Mouse (Mus musculus) kidney, postnatal 25 days (tissue): ENCODE measurements at regions not wholly inside any gene's neighbourhood (a gene's known extent, or its start where the extent isn't known, plus 50 kb on each side); places are given as distances from the start of the nearest gene placed in this dataset.
"Not testable (repeated sequence)": the region's sequence is repeated elsewhere in the genome, so short reads cannot be mapped to it uniquely, and the experiment has no call there.

ENCODE experiments used
- DNase-seq, 2 experiments: peaks; one replicate each; pipeline ENCODE4 v3.0.0; 2021; ENCODE audit warnings: mixed read lengths in 2 of 2

- DNase-seq = no peak
Measured at GRCm38 (mm10) chr16:69937514-69938194, 74.1 kb upstream of the Speer2 start.

GRCm38 (mm10) chr16:69943635-69944034 lies 80.1 kb upstream of the Speer2 start:
- DNase-seq = no peak

- DNase-seq = no peak
Measured at GRCm38 (mm10) chr16:69948783-69949182, 85.2 kb upstream of the Speer2 start.

- DNase-seq = no peak
Measured at GRCm38 (mm10) chr16:69949339-69949738, 85.8 kb upstream of the Speer2 start.

- DNase-seq = no peak
Measured at GRCm38 (mm10) chr16:69951581-69951980, 88.0 kb upstream of the Speer2 start.

- DNase-seq = not testable (repeated sequence)
Measured at GRCm38 (mm10) chr16:69966561-69966960, 103.0 kb upstream of the Speer2 start.

GRCm38 (mm10) chr16:69979813-69980527 lies 116.4 kb upstream of the Speer2 start:
- DNase-seq = no peak

- DNase-seq = no peak
Measured at GRCm38 (mm10) chr16:69984320-69984719, 120.8 kb upstream of the Speer2 start.

- DNase-seq = no peak
Measured at GRCm38 (mm10) chr16:69991907-69992470, 128.4 kb upstream of the Speer2 start.

- DNase-seq = no peak
Measured at GRCm38 (mm10) chr16:69992715-69993114, 129.2 kb upstream of the Speer2 start.

GRCm38 (mm10) chr16:70006863-70007262 lies 143.3 kb upstream of the Speer2 start:
- no peak for DNase-seq

GRCm38 (mm10) chr16:70016980-70017379 lies 153.4 kb upstream of the Speer2 start:
- no peak for DNase-seq

- DNase-seq = no peak
Measured at GRCm38 (mm10) chr16:70019564-70019963, 156.0 kb upstream of the Speer2 start.

- no peak for DNase-seq
Measured at GRCm38 (mm10) chr16:70021436-70021835, 157.9 kb upstream of the Speer2 start.

- peak in 1 of 2 experiments; percentile 35 for DNase-seq
Measured at GRCm38 (mm10) chr16:70028649-70029048, 165.1 kb upstream of the Speer2 start.

- no peak for DNase-seq
Measured at GRCm38 (mm10) chr16:70045547-70045946, 182.0 kb upstream of the Speer2 start.

- DNase-seq = no peak
Measured at GRCm38 (mm10) chr16:70046009-70046408, 182.5 kb upstream of the Speer2 start.

GRCm38 (mm10) chr16:70049850-70050249 lies 186.3 kb upstream of the Speer2 start:
- no peak for DNase-seq

- no peak for DNase-seq
Measured at GRCm38 (mm10) chr16:70071471-70071870, 207.9 kb upstream of the Speer2 start.

- DNase-seq = no peak
Measured at GRCm38 (mm10) chr16:70073740-70074139, 210.2 kb upstream of the Speer2 start.

- DNase-seq = no peak
Measured at GRCm38 (mm10) chr16:70079497-70079896, 216.0 kb upstream of the Speer2 start.

GRCm38 (mm10) chr16:70091291-70091690 lies 222.5 kb upstream of the Gbe1 start:
- DNase-seq = no peak

- DNase-seq = no peak
Measured at GRCm38 (mm10) chr16:70091963-70092362, 221.8 kb upstream of the Gbe1 start.

GRCm38 (mm10) chr16:70093224-70093623 lies 220.5 kb upstream of the Gbe1 start:
- DNase-seq = no peak
